Mouse (Mus musculus) intestine, postnatal 0 days (tissue): ENCODE results near the gene Cnot9. TPM values are rescaled to one million over a fixed set of nuclear protein-coding genes. Genes with fewer than 3 reads are reported as not detected.
A peak's percentile ranks its signal among the peaks of the same experiment; 100 is the strongest.

Experiments
- ATAC-seq: fragments of 200-750 bp; cut with Nextera tagmentation; 2 replicates; pipeline ENCODE4 v1.8.0; 2017; ENCODE audit warnings: mild to moderate bottlenecking, moderate TSS enrichment, moderate library complexity
- H3K27ac ChIP-seq: fragments of 300-500 bp; sonication (generic); 2 replicates; pipeline ENCODE4 v1.5.1; 2014; ENCODE audit warnings: mild to moderate bottlenecking, low read depth, low read length, moderate library complexity
- H3K27me3 ChIP-seq: fragments of 300-500 bp; sonication (generic); replicated peaks from 2 replicates; pipeline ENCODE4 v1.6.1; 2014; ENCODE audit warnings: low read length, mixed read lengths; ENCODE audit not compliant: control insufficient read depth, insufficient read depth
- H3K36me3 ChIP-seq: fragments of 300-500 bp; sonication (generic); 2 replicates; pipeline ENCODE4 v1.6.1; 2014; ENCODE audit warnings: mild to moderate bottlenecking, moderate library complexity; ENCODE audit not compliant: control insufficient read depth, insufficient read depth
- H3K4me1 ChIP-seq: fragments of 300-500 bp; sonication (generic); replicated peaks from 2 replicates; pipeline ENCODE4 v1.6.1; 2014; ENCODE audit warnings: antibody characterized with exemption, low read length, mixed read lengths; ENCODE audit not compliant: control insufficient read depth, insufficient read depth
- H3K4me2 ChIP-seq: fragments of 300-500 bp; sonication (generic); replicated peaks from 2 replicates; pipeline ENCODE4 v1.6.1; 2014; ENCODE audit warnings: low read depth, mild to moderate bottlenecking, moderate library complexity
- H3K4me3 ChIP-seq: fragments of 300-500 bp; sonication (generic); 2 replicates; pipeline ENCODE4 v1.5.1; 2014; ENCODE audit warnings: low read depth, low read length
- H3K9ac ChIP-seq: fragments of 300-500 bp; sonication (generic); 2 replicates; pipeline ENCODE4 v1.6.1; 2014; ENCODE audit warnings: mild to moderate bottlenecking, low read depth, low read length
- H3K9me3 ChIP-seq: fragments of 300-500 bp; sonication (generic); 2 replicates; pipeline ENCODE4 v1.6.1; 2016; ENCODE audit warnings: mixed run types; ENCODE audit not compliant: control insufficient read depth
- CTCF ChIP-seq: sonication (generic); IDR thresholded peaks from 2 replicates; pipeline ENCODE4 v1.5.1; 2016; ENCODE audit warnings: low read depth, mild to moderate bottlenecking, control low read depth, antibody characterized with exemption, moderate library complexity
- WGBS: fragments of 180-500 bp; shearing (Covaris S2); extraction: QIAGEN DNeasy Blood & Tissue Kit; methylation state at CpG from one replicate; pipeline ENCODE4 v1.1.7; 2014; 5-methylcytosine and 5-hydroxymethylcytosine counted together
- polyA plus RNA-seq: library from polyadenylated mRNA; unstranded; fragments of >200 nt; fragmentation: Nextera tagmentation; extraction: Ambion mirVana; gene quantifications from 2 replicates; pipeline ENCODE4 v1.2.1, GENCODE M21; 2015

Gene Cnot9
- 30.7 and 30.8 TPM in 2 replicates for polyA plus RNA-seq

GRCm38 (mm10) chr1:74505721-74506464, at the start of gene Cnot9:
Gene Cnot9 (plus strand): TSS chr1:74506058.
- Histone ChIP-seq H3K9ac (peak within 1 kb of the TSS; percentile 76), H3K27me3 (no peaks in the 10 kb centered on the region), H3K4me2 (peak within 1 kb of the TSS; percentile 89), H3K9me3 (no peaks in the 10 kb centered on the region), H3K36me3 (no peaks in the 10 kb centered on the region), H3K4me1 (peaks cover 3% of the 10 kb centered on the region; the same call in 1 of the 2 replicates), H3K27ac (peak within 1 kb of the TSS; percentile 84), H3K4me3 (peak within 1 kb of the TSS; percentile 88)
- peak; percentile 99 for ATAC-seq
- under 1% methylated on average over 62 of the region's 64 CpGs for WGBS
- TF ChIP-seq CTCF = no peak

- no peak overlapping the region for H3K4me2 ChIP-seq
- ATAC-seq = no peak
- H3K27me3 ChIP-seq = no peaks in the 10 kb centered on the region
- H3K9ac ChIP-seq = no peak overlapping the region
- H3K9me3 ChIP-seq = no peaks in the 10 kb centered on the region
- no peak overlapping the region for H3K4me3 ChIP-seq
- H3K36me3 ChIP-seq = peaks cover 29% of the 10 kb centered on the region
- peak; percentile 77 for TF ChIP-seq CTCF
- H3K4me1 ChIP-seq = no peaks in the 10 kb centered on the region
- H3K27ac ChIP-seq = no peak overlapping the region
- 68% methylated on average over 2 of the region's 2 CpGs for WGBS
These were observed 45.6 kb upstream of the Cnot9 start for GRCm38 (mm10) chr1:74460273-74460672.

- H3K36me3 ChIP-seq = peaks cover 59% of the 10 kb centered on the region
These were observed 20.1 kb upstream of the Cnot9 start for GRCm38 (mm10) chr1:74485792-74486191.

GRCm38 (mm10) chr1:74501106-74501505, 4.8 kb upstream of the Cnot9 start:
- Histone ChIP-seq H3K4me3 (no peak overlapping the region), H3K36me3 (peaks cover 4% of the 10 kb centered on the region; the same call in 1 of the 2 replicates), H3K27me3 (no peaks in the 10 kb centered on the region), H3K4me1 (no peaks in the 10 kb centered on the region), H3K9ac (no peak overlapping the region), H3K9me3 (no peaks in the 10 kb centered on the region), H3K27ac (no peak overlapping the region), H3K4me2 (no peak overlapping the region)
- no peak for ATAC-seq
- no peak for TF ChIP-seq CTCF
- 52% methylated on average over 1 of the region's 1 CpGs for WGBS

More at GRCm38 (mm10) chr1:74485792-74486191, 20.1 kb upstream of the Cnot9 start:
- Histone ChIP-seq H3K9me3 (no peaks in the 10 kb centered on the region), H3K4me2 (no peak overlapping the region), H3K27ac (no peak overlapping the region), H3K27me3 (no peaks in the 10 kb centered on the region), H3K4me1 (no peaks in the 10 kb centered on the region), H3K9ac (no peak overlapping the region), H3K4me3 (no peak overlapping the region)
- ATAC-seq = no peak
- 96% methylated on average over 5 of the region's 5 CpGs for WGBS
- TF ChIP-seq CTCF = no peak

GRCm38 (mm10) chr1:74505393-74505720, 501 bp upstream of the Cnot9 start:
- peak overlapping the region; percentile 28; the same call in 1 of the 2 replicates for H3K27ac ChIP-seq
- no peaks in the 10 kb centered on the region for H3K36me3 ChIP-seq
- no peaks in the 10 kb centered on the region for H3K27me3 ChIP-seq
- peak; percentile 43 for ATAC-seq
- TF ChIP-seq CTCF = no peak
- peak overlapping the region; percentile 89 for H3K4me2 ChIP-seq
- H3K9ac ChIP-seq = peak overlapping the region; percentile 76
- WGBS = under 1% methylated on average over 22 of the region's 22 CpGs
- no peaks in the 10 kb centered on the region for H3K9me3 ChIP-seq
- H3K4me1 ChIP-seq = peaks cover 3% of the 10 kb centered on the region; the same call in 1 of the 2 replicates
- H3K4me3 ChIP-seq = peak overlapping the region; percentile 88

GRCm38 (mm10) chr1:74506471-74506881, 618 bp downstream of the Cnot9 start:
- H3K4me2 ChIP-seq = peak overlapping the region; percentile 89
- no peak for TF ChIP-seq CTCF
- no peaks in the 10 kb centered on the region for H3K27me3 ChIP-seq
- peak overlapping the region; percentile 68 for H3K9ac ChIP-seq
- peak; percentile 28; the same call in 1 of the 2 replicates for ATAC-seq
- H3K9me3 ChIP-seq = no peaks in the 10 kb centered on the region
- under 1% methylated on average over 34 of the region's 34 CpGs for WGBS
- peak overlapping the region; percentile 84 for H3K27ac ChIP-seq
- peak overlapping the region; percentile 88 for H3K4me3 ChIP-seq
- H3K36me3 ChIP-seq = no peaks in the 10 kb centered on the region
- peaks cover 3% of the 10 kb centered on the region; the same call in 1 of the 2 replicates for H3K4me1 ChIP-seq
